Mouse (Mus musculus) cortical plate, adult 2 months (tissue): ENCODE measurements at regions not wholly inside any gene's neighbourhood (a gene's known extent, or its start where the extent isn't known, plus 50 kb on each side); places are given as distances from the start of the nearest gene placed in this dataset.

Source experiments
- H3K27ac ChIP-seq: fragments of 200-500 bp; 2 replicates; pipeline ENCODE4 v1.5.1; 2012; ENCODE audit warnings: low read length, control low read depth, inconsistent platforms; ENCODE audit not compliant: insufficient read depth
- H3K4me1 ChIP-seq: fragments of 200-500 bp; 2 replicates; pipeline ENCODE4 v1.6.1; 2011; ENCODE audit warnings: low read length; ENCODE audit not compliant: control insufficient read depth, insufficient read depth
- H3K4me3 ChIP-seq: fragments of 200-500 bp; 2 replicates; pipeline ENCODE4 v1.5.1; 2011; ENCODE audit warnings: mild to moderate bottlenecking, low read length, control low read depth; ENCODE audit not compliant: insufficient read depth
- CTCF ChIP-seq: fragments of 200-500 bp; IDR thresholded peaks from 2 replicates; pipeline ENCODE4 v1.5.1; 2011; ENCODE audit warnings: mild to moderate bottlenecking, control low read depth, low read length; ENCODE audit not compliant: insufficient read depth; ENCODE audit errors: extremely low read depth
- POLR2A ChIP-seq: fragments of 200-500 bp; IDR thresholded peaks from 2 replicates; pipeline ENCODE4 v1.6.1; 2011; ENCODE audit warnings: mild to moderate bottlenecking, low read length, control low read depth; ENCODE audit not compliant: insufficient read depth; ENCODE audit errors: extremely low read depth

GRCm38 (mm10) chr12:98337644-98338043 is 69.2 kb downstream of the Gpr65 start:
- H3K27ac ChIP-seq: no peak overlapping the region
- H3K4me3 ChIP-seq: no peak overlapping the region
- no peak for TF ChIP-seq CTCF
- no peak for TF ChIP-seq POLR2A
- peaks cover 1% of the 10 kb centered on the region; the same call in 1 of the 2 replicates for H3K4me1 ChIP-seq

DNA sequence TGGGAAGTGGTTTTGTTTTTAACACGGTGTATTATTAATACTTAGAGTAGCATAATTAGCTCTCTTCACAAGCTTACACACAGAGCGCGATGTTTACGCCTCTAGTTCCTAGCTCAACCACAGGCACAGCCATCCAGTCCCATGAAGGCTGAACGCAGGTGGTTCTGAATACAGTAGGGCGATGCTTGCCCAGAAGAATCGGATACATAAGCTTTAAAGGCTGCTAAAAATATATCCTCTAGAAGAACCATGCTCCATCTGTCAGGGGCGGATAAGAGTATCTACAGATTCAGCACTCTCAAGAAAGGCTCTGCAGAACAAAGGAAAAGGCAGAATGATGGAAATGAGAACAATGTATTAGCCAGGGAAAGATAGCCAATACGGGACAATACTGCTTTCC is 71.1 kb downstream of the Gpr65 start:
- TF ChIP-seq POLR2A: no peak
- TF ChIP-seq CTCF: no peak
- Histone ChIP-seq H3K27ac (no peak overlapping the region), H3K4me1 (peaks cover 5% of the 10 kb centered on the region; the same call in 1 of the 2 replicates), H3K4me3 (no peak overlapping the region)

- TF ChIP-seq CTCF (peak; percentile 29; the same call in 1 of the 2 replicates), POLR2A (no peak)
- Histone ChIP-seq H3K4me3 (no peak overlapping the region), H3K4me1 (peaks cover 5% of the 10 kb centered on the region; the same call in 1 of the 2 replicates)
Observed at GRCm38 (mm10) chr12:98342158-98342557, 73.7 kb downstream of the Gpr65 start.

DNA sequence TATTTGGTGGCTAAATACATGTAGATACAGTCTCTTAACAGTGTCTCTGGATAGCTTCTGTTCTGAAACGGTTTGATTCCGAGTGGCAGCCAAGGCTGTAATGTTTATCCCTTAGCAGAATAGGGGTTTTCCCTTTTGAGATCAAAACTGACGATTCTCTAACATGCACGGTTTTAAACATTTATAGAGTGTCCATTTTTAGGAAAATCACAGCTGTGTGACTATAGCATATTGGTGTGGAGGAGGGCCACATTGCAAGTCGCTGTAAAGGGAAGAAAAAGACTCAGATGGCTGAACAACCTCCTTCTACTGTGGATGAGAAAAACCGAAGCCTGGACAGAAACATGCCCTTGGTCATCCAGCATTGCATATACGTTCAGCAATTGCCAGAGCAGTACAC is 75.2 kb downstream of the Gpr65 start:
- TF ChIP-seq POLR2A: no peak
- TF ChIP-seq CTCF: no peak
- Histone ChIP-seq H3K4me1 (peaks cover 5% of the 10 kb centered on the region; the same call in 1 of the 2 replicates), H3K27ac (no peak overlapping the region), H3K4me3 (no peak overlapping the region)

More at GRCm38 (mm10) chr12:98342158-98342557, 73.7 kb downstream of the Gpr65 start:
- H3K27ac ChIP-seq: no peak overlapping the region

DNA sequence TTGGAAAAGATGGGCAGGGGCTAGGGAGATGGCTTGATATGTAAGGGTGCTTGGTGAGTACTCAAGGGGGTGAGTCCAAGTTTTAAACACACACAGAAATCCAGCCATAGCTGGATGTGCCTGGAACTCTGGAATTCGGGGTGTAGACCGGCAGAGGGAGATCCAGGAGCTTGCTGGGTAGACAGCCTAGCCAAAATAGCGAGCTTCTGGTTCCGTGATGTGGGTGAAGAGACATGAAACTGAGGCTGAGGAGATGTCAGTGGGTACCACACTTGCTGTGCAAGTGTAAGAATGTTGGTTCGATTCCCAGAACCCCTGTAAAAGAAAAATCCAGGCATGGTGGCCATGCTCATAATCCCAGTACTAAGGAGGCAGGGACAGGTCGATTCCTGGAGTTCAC is 78.6 kb downstream of the Gpr65 start:
- H3K4me3 ChIP-seq: no peak overlapping the region
- TF ChIP-seq CTCF: no peak
- no peak for TF ChIP-seq POLR2A
- H3K27ac ChIP-seq: no peak overlapping the region
- peaks cover 3% of the 10 kb centered on the region; the same call in 1 of the 2 replicates for H3K4me1 ChIP-seq

DNA sequence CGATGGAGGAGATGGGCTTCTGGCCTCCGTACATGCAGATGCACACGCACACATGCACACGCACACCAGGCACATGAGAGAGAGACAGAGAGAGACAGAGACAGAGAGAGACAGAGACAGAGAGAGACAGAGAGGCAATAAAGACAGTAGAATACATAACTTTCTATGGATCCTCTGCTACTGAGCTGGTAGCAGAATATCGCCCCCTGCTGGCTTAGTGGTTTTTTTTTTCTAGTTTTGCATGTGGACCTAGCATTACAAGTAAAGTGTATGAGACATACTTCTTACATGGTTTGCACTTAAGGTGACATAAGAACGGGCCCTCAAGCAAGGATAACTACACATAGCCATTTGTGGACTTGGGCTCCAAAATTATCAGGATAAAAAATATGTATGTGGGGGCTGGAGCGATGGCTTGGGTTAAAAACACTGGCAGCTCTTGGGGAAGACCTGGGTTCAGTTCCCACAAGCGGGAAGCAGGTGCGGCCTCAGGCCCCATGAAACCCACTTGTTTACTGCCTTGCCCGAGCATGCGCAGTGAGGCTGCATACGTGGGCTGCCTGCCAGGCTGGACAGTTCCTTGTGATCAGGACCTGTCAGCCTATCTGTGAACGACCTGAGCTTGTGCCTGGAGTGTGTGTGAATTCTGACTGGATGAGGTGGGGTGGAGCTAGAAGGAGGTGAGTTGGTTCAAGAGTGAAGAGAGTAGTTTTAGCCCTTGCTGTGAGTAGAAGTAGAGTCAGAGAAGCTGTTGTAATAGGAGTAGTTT is 79.3 kb downstream of the Gpr65 start:
- TF ChIP-seq POLR2A (no peak), CTCF (peak; percentile 34; the same call in 1 of the 2 replicates)
- Histone ChIP-seq H3K27ac (no peak overlapping the region), H3K4me3 (no peak overlapping the region), H3K4me1 (peaks cover 3% of the 10 kb centered on the region; the same call in 1 of the 2 replicates)

DNA sequence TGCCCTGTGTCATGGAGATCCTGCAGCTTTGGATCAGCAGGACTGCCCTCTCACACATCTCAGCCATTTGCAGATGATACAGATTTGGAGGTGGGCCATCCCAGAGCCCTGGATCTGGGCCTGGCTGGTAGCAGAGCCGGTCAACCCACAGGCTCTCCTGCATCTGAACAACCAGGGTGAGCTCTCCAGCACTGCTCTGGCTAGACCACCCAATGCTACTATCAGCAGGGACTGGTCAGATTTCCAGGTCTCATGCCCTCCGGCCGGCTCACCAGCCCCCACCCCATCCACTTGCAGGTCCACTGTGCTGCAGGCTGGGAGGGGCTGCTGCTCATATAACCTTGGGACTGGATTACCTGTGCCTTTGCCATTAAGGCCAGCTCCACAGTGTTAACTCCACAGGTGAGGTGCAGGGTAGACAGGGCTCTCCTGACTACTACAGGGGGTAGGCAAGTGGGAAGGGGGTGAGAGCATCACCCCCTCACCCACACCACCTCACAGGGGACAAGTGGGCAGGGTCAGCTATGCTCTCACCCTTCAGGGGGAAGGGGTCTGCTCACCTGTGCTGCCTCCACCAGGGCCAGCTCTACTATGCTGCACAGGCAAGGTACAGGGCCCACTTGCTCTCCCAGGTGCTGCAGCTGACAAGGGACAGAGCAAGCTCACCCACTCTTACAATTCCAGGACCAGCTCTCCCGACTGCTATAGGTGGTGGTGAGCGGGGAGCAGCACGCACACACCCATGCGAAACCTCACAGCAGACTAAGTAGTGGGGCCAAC is 81.6 kb downstream of the Gpr65 start:
- TF ChIP-seq CTCF: no peak
- TF ChIP-seq POLR2A: no peak
- H3K27ac ChIP-seq: no peak overlapping the region
- H3K4me1 ChIP-seq: no peaks in the 10 kb centered on the region
- H3K4me3 ChIP-seq: no peak overlapping the region

GRCm38 (mm10) chr12:98352401-98352800 is 84.0 kb downstream of the Gpr65 start:
- Histone ChIP-seq H3K4me3 (no peak overlapping the region), H3K27ac (no peak overlapping the region), H3K4me1 (no peaks in the 10 kb centered on the region)
- TF ChIP-seq CTCF: no peak
- no peak for TF ChIP-seq POLR2A

- Histone ChIP-seq H3K4me3 (no peak overlapping the region), H3K4me1 (no peaks in the 10 kb centered on the region), H3K27ac (no peak overlapping the region)
- no peak for TF ChIP-seq CTCF
- no peak for TF ChIP-seq POLR2A
Observed at GRCm38 (mm10) chr12:98354545-98354944, 86.1 kb downstream of the Gpr65 start.

- no peaks in the 10 kb centered on the region for H3K4me1 ChIP-seq
- TF ChIP-seq CTCF (no peak), POLR2A (no peak)
- H3K4me3 ChIP-seq: no peak overlapping the region
- no peak overlapping the region for H3K27ac ChIP-seq
Observed at GRCm38 (mm10) chr12:98367583-98367982, 99.1 kb downstream of the Gpr65 start.
